Mouse (Mus musculus) thymus, postnatal 0 days (tissue): Measurements from ENCODE around the gene Mgst2. TPM values are rescaled to one million over a fixed set of nuclear protein-coding genes. Genes with fewer than 3 reads are reported as not detected.

Experiments used
- DNase-seq: peaks from one replicate; pipeline ENCODE4 v3.0.0-alpha.2; 2015; ENCODE audit warnings: low spot score
- polyA plus RNA-seq: library from polyadenylated mRNA; unstranded; fragments of >200 nt; fragmentation: Nextera tagmentation; extraction: Ambion mirVana; gene quantifications from 2 replicates; pipeline ENCODE4 v1.2.1, GENCODE M21; 2015

Mgst2 gene
- polyA plus RNA-seq, 1 experiment from 2014 or later = 179 TPM

- DNase-seq = peak; percentile 90
Measured at GRCm38 (mm10) chr3:51654303-51655055, 5.7 kb upstream of the Mgst2 start.

- DNase-seq = no peak
Measured at GRCm38 (mm10) chr3:51659415-51659814, 745 bp upstream of the Mgst2 start.

- peak; percentile 56 for DNase-seq
Measured at GRCm38 (mm10) chr3:51660821-51661276, 689 bp downstream of the Mgst2 start.

GRCm38 (mm10) chr3:51661376-51661775, 1.2 kb downstream of the Mgst2 start:
- peak; percentile 28 for DNase-seq

- DNase-seq = peak; percentile 52
Measured at GRCm38 (mm10) chr3:51661880-51662550, 1.9 kb downstream of the Mgst2 start.

- DNase-seq = peak; percentile 35
Measured at GRCm38 (mm10) chr3:51662557-51662956, 2.4 kb downstream of the Mgst2 start.

GRCm38 (mm10) chr3:51668607-51669006, 8.4 kb downstream of the Mgst2 start:
- no peak for DNase-seq

GRCm38 (mm10) chr3:51670414-51671070, 10.4 kb downstream of the Mgst2 start:
- DNase-seq = peak; percentile 15

- DNase-seq = no peak
Measured at GRCm38 (mm10) chr3:51671071-51671469, 10.9 kb downstream of the Mgst2 start.

- no peak for DNase-seq
Measured at GRCm38 (mm10) chr3:51672631-51673030, 12.5 kb downstream of the Mgst2 start.

GRCm38 (mm10) chr3:51673408-51674086, 13.4 kb downstream of the Mgst2 start:
- DNase-seq = peak; percentile 16

- no peak for DNase-seq
Measured at GRCm38 (mm10) chr3:51674963-51675362, 14.8 kb downstream of the Mgst2 start.

GRCm38 (mm10) chr3:51685539-51685938, 25.4 kb downstream of the Mgst2 start:
- no peak for DNase-seq

GRCm38 (mm10) chr3:51686316-51686715, 26.2 kb downstream of the Mgst2 start:
- no peak for DNase-seq

- no peak for DNase-seq
Measured at GRCm38 (mm10) chr3:51686791-51687190, 26.6 kb downstream of the Mgst2 start.

GRCm38 (mm10) chr3:51688725-51689124, 28.6 kb downstream of the Mgst2 start:
- DNase-seq = no peak

- no peak for DNase-seq
Measured at GRCm38 (mm10) chr3:51693196-51693595, 33.0 kb downstream of the Mgst2 start.

GRCm38 (mm10) chr3:51694576-51694975, 34.4 kb downstream of the Mgst2 start:
- no peak for DNase-seq

GRCm38 (mm10) chr3:51695713-51696112, 35.6 kb downstream of the Mgst2 start:
- DNase-seq = no peak

- no peak for DNase-seq
Measured at GRCm38 (mm10) chr3:51697931-51698330, 37.8 kb downstream of the Mgst2 start.

- no peak for DNase-seq
Measured at GRCm38 (mm10) chr3:51700123-51700522, 40.0 kb downstream of the Mgst2 start.
